Mouse (Mus musculus) liver, embryonic 15.5 days (tissue): Measurements from ENCODE around the gene Suco. TPM values are rescaled to one million over a fixed set of nuclear protein-coding genes. Genes with fewer than 3 reads are reported as not detected.

Experiments used
- ATAC-seq: fragments of 200-750 bp; cut with Nextera tagmentation; 2 replicates; pipeline ENCODE4 v1.8.0; 2017; ENCODE audit warnings: moderate number of reproducible peaks, mild to moderate bottlenecking, moderate library complexity; ENCODE audit not compliant: insufficient read depth
- H3K27ac ChIP-seq: fragments of 300-500 bp; sonication (generic); replicated peaks from 2 replicates; pipeline ENCODE4 v1.5.1; 2015; ENCODE audit warnings: mild to moderate bottlenecking, inconsistent platforms
- H3K27me3 ChIP-seq: fragments of 300-500 bp; sonication (generic); 2 replicates; pipeline ENCODE4 v1.6.1; 2015; ENCODE audit warnings: mild to moderate bottlenecking, inconsistent platforms
- H3K36me3 ChIP-seq: fragments of 300-500 bp; sonication (generic); replicated peaks from 2 replicates; pipeline ENCODE4 v1.6.1; 2015; ENCODE audit warnings: moderate library complexity, mild to moderate bottlenecking, inconsistent platforms
- H3K4me1 ChIP-seq: fragments of 300-500 bp; sonication (generic); replicated peaks from 2 replicates; pipeline ENCODE4 v1.6.1; 2015; ENCODE audit warnings: inconsistent platforms
- H3K4me2 ChIP-seq: fragments of 300-500 bp; sonication (generic); 2 replicates; pipeline ENCODE4 v1.6.1; 2015; ENCODE audit warnings: moderate library complexity, mild to moderate bottlenecking, inconsistent platforms
- H3K4me3 ChIP-seq: fragments of 300-500 bp; sonication (generic); replicated peaks from 2 replicates; pipeline ENCODE4 v1.5.1; 2015; ENCODE audit warnings: mild to moderate bottlenecking, inconsistent platforms
- H3K9ac ChIP-seq: fragments of 300-500 bp; sonication (generic); 2 replicates; pipeline ENCODE4 v1.6.1; 2015; ENCODE audit warnings: moderate library complexity, mild to moderate bottlenecking, inconsistent platforms
- H3K9me3 ChIP-seq: fragments of 300-500 bp; sonication (generic); replicated peaks from 2 replicates; pipeline ENCODE4 v1.6.1; 2016; ENCODE audit warnings: inconsistent platforms
- WGBS: fragments of 180-500 bp; shearing (Covaris S2); methylation state at CpG from one replicate; pipeline ENCODE4 v1.1.7; 2015; ENCODE audit warnings: mixed read lengths; ENCODE audit not compliant: insufficient replicate concordance; 5-methylcytosine and 5-hydroxymethylcytosine counted together
- polyA plus RNA-seq: library from polyadenylated mRNA; unstranded; fragments of >200 nt; fragmentation: Nextera tagmentation; extraction: Ambion mirVana; gene quantifications from 2 replicates; pipeline ENCODE4 v1.2.1, GENCODE M21; 2015

Suco gene
- polyA plus RNA-seq, 1 experiment from 2014 or later: 11.1 TPM

DNA sequence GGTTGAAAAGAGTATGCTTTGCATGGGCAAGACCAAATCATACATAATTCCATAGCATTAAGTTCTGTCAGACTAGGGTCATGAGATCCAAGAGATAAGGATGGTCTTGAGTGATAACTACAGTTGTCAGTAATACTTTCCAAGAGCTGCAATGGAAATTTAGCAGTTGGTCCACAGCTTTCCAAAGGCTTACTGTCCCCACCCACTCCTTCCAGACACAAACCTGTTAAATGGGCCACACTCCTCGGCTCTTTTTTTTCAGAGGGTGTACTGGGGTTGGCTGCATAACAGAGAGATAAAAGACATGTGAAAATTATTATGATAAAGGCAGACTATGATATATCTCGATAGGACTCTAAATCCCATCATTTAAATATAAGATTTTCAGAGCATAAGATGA, 93.8 kb downstream of the Suco start:
- no peak overlapping the region for H3K4me3 ChIP-seq
- no peak overlapping the region for H3K4me2 ChIP-seq
- ATAC-seq: no peak
- H3K27ac ChIP-seq: no peak overlapping the region
- H3K27me3 ChIP-seq: peaks cover 7% of the 10 kb centered on the region; the same call in 1 of the 2 replicates
- 60% methylated on average over 2 of the region's 2 CpGs for WGBS
- H3K4me1 ChIP-seq: no peaks in the 10 kb centered on the region
- H3K9ac ChIP-seq: no peak overlapping the region
- no peaks in the 10 kb centered on the region for H3K36me3 ChIP-seq
- H3K9me3 ChIP-seq: no peaks in the 10 kb centered on the region

DNA sequence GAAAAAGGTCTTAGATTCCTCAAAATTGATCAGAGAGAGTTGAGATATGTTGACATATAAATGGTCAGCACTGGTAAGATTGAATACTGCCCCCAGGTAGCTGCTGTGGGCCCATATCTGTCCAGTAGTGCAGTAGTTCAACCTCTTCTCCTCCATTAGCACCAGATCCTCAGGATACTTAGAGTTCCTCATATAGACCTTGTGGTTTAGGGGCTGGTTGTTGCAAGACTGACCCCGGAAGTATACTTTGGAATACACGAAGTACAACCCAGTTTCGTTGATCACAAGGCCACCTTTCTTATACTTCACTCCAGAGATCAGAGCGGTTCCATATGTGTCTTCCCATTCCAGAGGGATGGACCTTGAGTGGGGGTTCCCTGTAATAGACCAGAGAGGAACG, 94.9 kb downstream of the Suco start:
- no peak overlapping the region for H3K27ac ChIP-seq
- H3K36me3 ChIP-seq: no peaks in the 10 kb centered on the region
- no peak for ATAC-seq
- H3K27me3 ChIP-seq: peaks cover 7% of the 10 kb centered on the region; the same call in 1 of the 2 replicates
- H3K4me1 ChIP-seq: no peaks in the 10 kb centered on the region
- H3K9me3 ChIP-seq: no peaks in the 10 kb centered on the region
- no peak overlapping the region for H3K4me3 ChIP-seq
- no peak overlapping the region for H3K4me2 ChIP-seq
- WGBS: 66% methylated on average over 5 of the region's 5 CpGs
- H3K9ac ChIP-seq: no peak overlapping the region

DNA sequence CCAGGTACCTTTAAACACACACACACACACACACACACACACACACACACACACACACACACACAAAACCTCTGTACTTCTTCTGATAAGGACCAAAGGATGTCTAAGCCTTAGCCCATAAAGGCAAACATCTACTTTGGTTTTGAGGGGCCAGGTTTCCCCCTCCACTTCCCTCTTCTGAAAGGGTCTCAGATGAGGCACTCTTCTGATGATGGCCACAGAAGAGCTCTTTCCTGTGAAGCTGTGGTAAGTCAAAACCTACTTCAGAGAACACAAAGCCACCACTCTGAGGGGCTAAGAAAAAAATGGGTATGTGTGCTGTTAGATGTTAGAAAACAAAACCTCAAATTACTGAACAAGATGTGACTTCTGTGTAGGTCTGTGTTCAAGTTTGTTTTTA, 97.4 kb downstream of the Suco start:
- no peaks in the 10 kb centered on the region for H3K36me3 ChIP-seq
- H3K27me3 ChIP-seq: peaks cover 4% of the 10 kb centered on the region; the same call in 1 of the 2 replicates
- H3K4me1 ChIP-seq: no peaks in the 10 kb centered on the region
- H3K27ac ChIP-seq: no peak overlapping the region
- H3K9me3 ChIP-seq: no peaks in the 10 kb centered on the region
- no peak for ATAC-seq
- no peak overlapping the region for H3K4me2 ChIP-seq
- no peak overlapping the region for H3K9ac ChIP-seq
- no peak overlapping the region for H3K4me3 ChIP-seq

DNA sequence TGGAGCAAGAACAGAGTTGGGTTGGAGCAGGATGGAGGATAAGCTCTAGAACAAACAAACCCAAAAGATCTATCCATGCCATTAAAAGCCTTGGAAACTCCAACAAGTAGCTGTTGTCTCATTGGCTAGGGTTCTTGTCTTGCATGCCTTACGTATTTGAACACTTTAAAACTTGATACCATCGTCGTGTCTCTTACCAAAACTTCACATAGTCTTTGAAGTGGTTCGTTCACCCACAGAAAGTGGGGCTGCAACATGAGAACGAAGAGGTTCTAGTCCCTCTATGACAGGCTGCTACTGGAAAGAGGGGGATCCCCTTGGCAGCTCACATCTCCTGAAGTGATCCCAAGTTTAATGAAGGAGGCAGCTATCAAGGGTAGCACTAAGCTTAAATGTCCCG, 101.3 kb downstream of the Suco start:
- H3K27ac ChIP-seq: no peak overlapping the region
- no peaks in the 10 kb centered on the region for H3K9me3 ChIP-seq
- peaks cover 10% of the 10 kb centered on the region for H3K4me1 ChIP-seq
- no peak overlapping the region for H3K9ac ChIP-seq
- no peak for ATAC-seq
- 63% methylated on average over 6 of the region's 6 CpGs for WGBS
- H3K4me2 ChIP-seq: no peak overlapping the region
- H3K36me3 ChIP-seq: no peaks in the 10 kb centered on the region
- H3K27me3 ChIP-seq: no peaks in the 10 kb centered on the region
- no peak overlapping the region for H3K4me3 ChIP-seq

DNA sequence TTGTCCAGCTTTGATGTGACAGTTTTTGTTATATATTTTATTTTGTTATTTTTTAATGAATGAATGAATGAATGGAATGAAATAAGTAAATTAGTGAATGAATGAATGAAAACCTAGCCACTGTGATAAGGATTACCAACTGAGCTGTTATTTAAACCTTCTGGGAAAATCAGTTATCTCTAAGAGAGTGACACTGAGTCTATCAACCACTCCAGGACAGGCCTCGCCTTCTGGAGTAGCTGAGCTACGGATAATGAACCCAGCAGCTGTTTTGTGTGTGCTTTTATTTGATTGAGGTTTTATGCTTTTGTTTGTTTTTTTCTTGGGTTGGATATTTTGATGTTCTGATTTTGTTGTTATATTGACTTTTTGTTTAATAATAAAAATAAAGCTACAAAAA, 105.2 kb downstream of the Suco start:
- no peak overlapping the region for H3K9ac ChIP-seq
- peaks cover 28% of the 10 kb centered on the region for H3K4me1 ChIP-seq
- H3K27me3 ChIP-seq: no peaks in the 10 kb centered on the region
- H3K4me3 ChIP-seq: no peak overlapping the region
- WGBS: 16% methylated on average over 2 of the region's 2 CpGs
- H3K9me3 ChIP-seq: no peaks in the 10 kb centered on the region
- H3K4me2 ChIP-seq: no peak overlapping the region
- H3K27ac ChIP-seq: no peak overlapping the region
- peak; percentile 49; the same call in 1 of the 2 replicates for ATAC-seq
- no peaks in the 10 kb centered on the region for H3K36me3 ChIP-seq

DNA sequence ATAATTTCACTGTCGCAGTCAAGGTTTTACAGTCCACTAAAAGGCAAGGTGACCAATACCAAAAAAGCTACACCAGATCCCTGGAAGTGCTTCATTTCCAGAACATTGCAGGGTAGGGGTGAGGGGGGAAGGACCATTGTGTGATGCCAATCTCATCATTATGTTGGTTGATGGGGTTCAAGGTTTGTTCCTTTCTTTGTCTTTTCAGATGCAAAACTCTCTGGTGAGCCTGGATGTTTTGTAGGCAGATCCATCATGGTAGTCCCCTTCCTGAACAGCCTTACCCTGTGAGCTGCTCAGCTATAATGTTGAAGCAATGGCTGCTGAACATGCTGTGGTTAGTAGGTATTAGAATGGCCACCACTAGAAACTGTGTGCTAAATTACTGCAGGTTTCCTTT, 107.2 kb downstream of the Suco start:
- Histone ChIP-seq H3K27me3 (no peaks in the 10 kb centered on the region), H3K36me3 (no peaks in the 10 kb centered on the region), H3K9me3 (no peaks in the 10 kb centered on the region), H3K4me3 (no peak overlapping the region), H3K4me2 (no peak overlapping the region), H3K27ac (no peak overlapping the region), H3K4me1 (peaks cover 32% of the 10 kb centered on the region), H3K9ac (no peak overlapping the region)
- 43% methylated on average over 1 of the region's 1 CpGs for WGBS
- ATAC-seq: no peak

DNA sequence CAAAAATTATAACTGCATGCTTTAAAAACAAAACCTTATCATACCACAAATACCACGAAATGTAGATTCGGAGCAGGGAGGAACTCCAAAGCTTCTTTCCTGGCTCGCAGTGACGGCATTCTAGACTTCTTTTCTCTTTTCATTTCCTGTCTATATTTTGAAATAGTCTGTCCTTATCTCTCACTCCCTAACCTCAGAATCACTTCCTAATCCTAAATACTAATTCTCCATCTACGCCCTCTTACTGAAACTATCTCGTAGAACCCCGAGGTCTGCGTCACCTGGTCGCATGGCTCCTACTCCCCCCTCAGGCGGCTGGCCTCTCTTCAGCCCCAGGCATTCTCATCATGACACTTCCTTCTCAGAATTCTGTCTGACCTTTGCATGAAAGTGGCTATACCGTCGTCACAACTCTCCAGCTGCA, 109.4 kb downstream of the Suco start:
- Histone ChIP-seq H3K4me2 (peak overlapping the region; percentile 69), H3K4me1 (peaks cover 32% of the 10 kb centered on the region), H3K9me3 (no peaks in the 10 kb centered on the region), H3K27ac (0 out of 2 replicates have a peak overlapping the region, but pooled peaks have one; percentile 9), H3K9ac (peak overlapping the region; percentile 26; the same call in 1 of the 2 replicates), H3K36me3 (no peaks in the 10 kb centered on the region), H3K4me3 (peak overlapping the region; percentile 46), H3K27me3 (no peaks in the 10 kb centered on the region)
- peak; percentile 49 for ATAC-seq
- 13% methylated on average over 12 of the region's 12 CpGs for WGBS

DNA sequence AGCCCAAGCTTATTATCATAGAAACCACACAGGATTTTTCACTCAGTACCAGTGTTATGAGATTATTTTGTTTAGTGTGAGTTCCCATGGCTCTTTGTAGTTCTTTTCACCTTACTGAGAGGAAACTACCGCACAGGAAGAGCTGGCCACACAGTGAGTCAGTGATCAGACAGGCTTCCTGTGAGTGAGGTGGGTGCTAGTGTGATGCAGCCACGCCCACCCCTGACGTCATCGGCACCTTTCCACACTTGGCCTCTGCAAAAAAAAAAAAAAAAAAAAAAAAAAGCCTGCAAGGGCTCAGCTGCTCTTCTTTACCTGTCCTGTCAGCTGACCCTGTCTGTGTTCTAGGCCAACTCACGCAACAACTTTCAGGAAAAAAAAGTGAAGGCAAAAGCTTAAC, 109.8 kb downstream of the Suco start:
- peak; percentile 84 for ATAC-seq
- Histone ChIP-seq H3K9ac (peak overlapping the region; percentile 13; the same call in 1 of the 2 replicates), H3K27ac (0 out of 2 replicates have a peak overlapping the region, but pooled peaks have one; percentile 9), H3K36me3 (no peaks in the 10 kb centered on the region), H3K4me3 (peak overlapping the region; percentile 46), H3K4me2 (peak overlapping the region; percentile 69), H3K27me3 (no peaks in the 10 kb centered on the region), H3K4me1 (peaks cover 32% of the 10 kb centered on the region), H3K9me3 (no peaks in the 10 kb centered on the region)
- WGBS: 15% methylated on average over 5 of the region's 5 CpGs

Other genes with a start within 250 kb of the Suco start
- 0.06 and 0.08 TPM in 2 replicates for gene Fasl, start 88.2 kb downstream of the Suco start, polyA plus RNA-seq
- 9.3 and 11.6 TPM in 2 replicates for gene Pigc, start 92.5 kb upstream of the Suco start, polyA plus RNA-seq
- not detected in 2 replicates for gene 4930558K02Rik, start 103.0 kb upstream of the Suco start, polyA plus RNA-seq